Mouse (Mus musculus): ENCODE measurements at regions not wholly inside any gene's neighbourhood (a gene's known extent, or its start where the extent isn't known, plus 50 kb on each side); places are given as distances from the start of the nearest gene placed in this dataset.

- no peak overlapping the region for H3K4me3 ChIP-seq (ENCODE audit: low read depth, low read length)
- no peak for DNase-seq (ENCODE audit: low spot score)
- no peak for ATAC-seq (ENCODE audit: low FRiP score)
- no peak overlapping the region for H3K4me2 ChIP-seq (replicated peaks; ENCODE audit: low read depth, low read length)
- WGBS, result 82% methylated on average over 3 of the region's 3 CpGs
- H3K36me3 ChIP-seq (ENCODE audit: control insufficient read depth, insufficient read depth, low read length), result no peaks in the 10 kb centered on the region
- no peak overlapping the region for H3K27ac ChIP-seq (ENCODE audit: low read depth, low read length)
- no peaks in the 10 kb centered on the region for H3K9me3 ChIP-seq (ENCODE audit: control insufficient read depth, low read length)
- no peaks in the 10 kb centered on the region for H3K27me3 ChIP-seq (ENCODE audit: control insufficient read depth, insufficient read depth, low read length)
- no peak overlapping the region for H3K9ac ChIP-seq (ENCODE audit: low read depth, low read length)
- no peaks in the 10 kb centered on the region for H3K4me1 ChIP-seq (replicated peaks; ENCODE audit: control insufficient read depth, insufficient read depth, low read length)
Measured at GRCm38 (mm10) chr13:69062692-69063233, 63.4 kb upstream of the Adcy2 start.

- WGBS, result 91% methylated on average over 3 of the region's 3 CpGs
- Histone ChIP-seq H3K4me3 (ENCODE audit: low read depth, low read length) (no peak overlapping the region), H3K9me3 (ENCODE audit: control insufficient read depth, low read length) (no peaks in the 10 kb centered on the region), H3K9ac (ENCODE audit: low read depth, low read length) (no peak overlapping the region), H3K4me1 (replicated peaks; ENCODE audit: control insufficient read depth, insufficient read depth, low read length) (no peaks in the 10 kb centered on the region), H3K27me3 (ENCODE audit: control insufficient read depth, insufficient read depth, low read length) (no peaks in the 10 kb centered on the region), H3K4me2 (replicated peaks; ENCODE audit: low read depth, low read length) (no peak overlapping the region), H3K27ac (ENCODE audit: low read depth, low read length) (no peak overlapping the region), H3K36me3 (ENCODE audit: control insufficient read depth, insufficient read depth, low read length) (no peaks in the 10 kb centered on the region)
- DNase-seq (ENCODE audit: low spot score) (no peak), ATAC-seq (ENCODE audit: low FRiP score) (no peak)
Measured at GRCm38 (mm10) chr13:69061436-69061835, 62.1 kb upstream of the Adcy2 start.
